Comparison of ENCODE assay signal across 8 mouse cellular contexts in genomic region chr5:77804113-77804512, GRCm38 (mm10).
DNase-seq lines count a peak whose midpoint lies in the region; ATAC-seq and TF ChIP-seq lines count a peak whose summit lies in the region.

No protein-coding gene starts in this region.

- no peaks in the 10 kb centered on the region for H3K36me3 ChIP-seq in embryonic facial prominence, embryonic 15.5 days
- no peaks in the 10 kb centered on the region for H3K36me3 ChIP-seq in embryonic facial prominence, embryonic 10.5 days (replicated peaks)
- no peaks in the 10 kb centered on the region for H3K36me3 ChIP-seq in hindbrain, embryonic 16.5 days (ENCODE audit: control insufficient read depth, insufficient read depth, low read length)
- H3K36me3 ChIP-seq in neural tube, embryonic 13.5 days: no peaks in the 10 kb centered on the region

- H3K4me2 ChIP-seq in embryonic facial prominence, embryonic 15.5 days (replicated peaks): peak overlapping the region; percentile 17; the same call in 1 of the 2 replicates
- peak overlapping the region; percentile 29 for H3K4me2 ChIP-seq in hindbrain, embryonic 16.5 days (ENCODE audit: low read length)
- peak overlapping the region; percentile 35 for H3K4me2 ChIP-seq in neural tube, embryonic 13.5 days

- no peak overlapping the region for H3K27ac ChIP-seq in embryonic facial prominence, embryonic 15.5 days (replicated peaks)
- H3K27ac ChIP-seq in embryonic facial prominence, embryonic 10.5 days (replicated peaks): no peak overlapping the region
- no peak overlapping the region for H3K27ac ChIP-seq in layer of hippocampus, adult 2 months
- no peak overlapping the region for H3K27ac ChIP-seq in hindbrain, embryonic 16.5 days (ENCODE audit: low read depth, low read length)
- H3K27ac ChIP-seq in neural tube, embryonic 13.5 days (replicated peaks): peak overlapping the region; percentile 49

- no peak for DNase-seq in embryonic facial prominence, embryonic 10.5 days (ENCODE audit: low spot score)
- no peak for DNase-seq in layer of hippocampus, adult 2 months (ENCODE audit: low spot score in 2 of 2)
- no peak for DNase-seq in layer of hippocampus, postnatal 36 days
- no peak for DNase-seq in cerebellum, postnatal 4 days (ENCODE audit: low spot score in 2 of 2)
- DNase-seq in adipocyte (ENCODE audit: low spot score): no peak

- no peak for ATAC-seq in embryonic facial prominence, embryonic 15.5 days (ENCODE audit: insufficient number of reproducible peaks, low FRiP score, low TSS enrichment, low read depth)
- peak; percentile 46; the same call in 1 of the 2 replicates for ATAC-seq in hindbrain, embryonic 16.5 days
- peak; percentile 55 for ATAC-seq in neural tube, embryonic 13.5 days (ENCODE audit: low read depth)

- 0 out of 2 replicates have a peak, but pooled peaks cover 5% of the 10 kb centered on the region for H3K4me1 ChIP-seq in embryonic facial prominence, embryonic 15.5 days
- H3K4me1 ChIP-seq in embryonic facial prominence, embryonic 10.5 days: peaks cover 7% of the 10 kb centered on the region; the same call in 1 of the 2 replicates
- peaks cover 8% of the 10 kb centered on the region for H3K4me1 ChIP-seq in hindbrain, embryonic 16.5 days (ENCODE audit: control insufficient read depth, insufficient read depth, low read depth, low read length)
- H3K4me1 ChIP-seq in neural tube, embryonic 13.5 days (replicated peaks): peaks cover 25% of the 10 kb centered on the region

- H3K4me3 ChIP-seq in embryonic facial prominence, embryonic 15.5 days (replicated peaks): no peak overlapping the region; the same call in 1 of the 2 replicates
- H3K4me3 ChIP-seq in embryonic facial prominence, embryonic 10.5 days: no peak overlapping the region
- peak overlapping the region; percentile 55 for H3K4me3 ChIP-seq in layer of hippocampus, adult 2 months
- no peak overlapping the region for H3K4me3 ChIP-seq in hindbrain, embryonic 16.5 days (ENCODE audit: low read length)
- H3K4me3 ChIP-seq in neural tube, embryonic 13.5 days: 0 out of 2 replicates have a peak overlapping the region, but pooled peaks have one; percentile 3

- H3K9ac ChIP-seq in embryonic facial prominence, embryonic 15.5 days: no peak overlapping the region
- peak overlapping the region; percentile 44 for H3K9ac ChIP-seq in hindbrain, embryonic 16.5 days (ENCODE audit: low read depth, low read length)
- peak overlapping the region; percentile 52 for H3K9ac ChIP-seq in neural tube, embryonic 13.5 days

- no peaks in the 10 kb centered on the region for H3K27me3 ChIP-seq in embryonic facial prominence, embryonic 15.5 days
- H3K27me3 ChIP-seq in embryonic facial prominence, embryonic 10.5 days (replicated peaks; ENCODE audit: low read depth, poor library complexity, severe bottlenecking): no peaks in the 10 kb centered on the region
- H3K27me3 ChIP-seq in hindbrain, embryonic 16.5 days (replicated peaks; ENCODE audit: control insufficient read depth, insufficient read depth, low read length): no peaks in the 10 kb centered on the region
- H3K27me3 ChIP-seq in neural tube, embryonic 13.5 days: no peaks in the 10 kb centered on the region

- no peak for TF ChIP-seq CTCF in layer of hippocampus, adult 2 months (conservative IDR thresholded peaks at IDR 0.05)

- WGBS in embryonic facial prominence, embryonic 15.5 days: 47% methylated on average over 9 of the region's 9 CpGs
- 61% methylated on average over 9 of the region's 9 CpGs for WGBS in embryonic facial prominence, embryonic 10.5 days
- 50% methylated on average over 9 of the region's 9 CpGs for WGBS in hindbrain, embryonic 16.5 days
- 22% methylated on average over 9 of the region's 9 CpGs for WGBS in neural tube, embryonic 13.5 days

- no peaks in the 10 kb centered on the region for H3K9me3 ChIP-seq in embryonic facial prominence, embryonic 15.5 days (replicated peaks)
- H3K9me3 ChIP-seq in embryonic facial prominence, embryonic 10.5 days: no peaks in the 10 kb centered on the region
- H3K9me3 ChIP-seq in hindbrain, embryonic 16.5 days (ENCODE audit: control insufficient read depth, low read length): no peaks in the 10 kb centered on the region
- H3K9me3 ChIP-seq in neural tube, embryonic 13.5 days: no peaks in the 10 kb centered on the region

Comparison
In these comparisons a context has a peak if more than half of its experiments do, and no peak if none do; other contexts are left out.
1. H3K4me3 ChIP-seq: peak in layer of hippocampus, adult 2 months (single experiment) and neural tube, embryonic 13.5 days (single experiment); none in embryonic facial prominence, embryonic 15.5 days (single experiment), embryonic facial prominence, embryonic 10.5 days (single experiment) and hindbrain, embryonic 16.5 days (single experiment).
2. Peak in every context shown above with its lines, with median percentiles within 50 percentile points of each other: H3K4me2 ChIP-seq.